Mouse (Mus musculus) thymus, adult 18-20 months (tissue): ENCODE measurements at regions not wholly inside any gene's neighbourhood (a gene's known extent, or its start where the extent isn't known, plus 50 kb on each side); places are given as distances from the start of the nearest gene placed in this dataset.

Experiments
- DNase-seq, 2 experiments: peaks; one replicate each; pipeline ENCODE4 v3.0.0; 2022; ENCODE audit warnings: mixed read lengths in 2 of 2

DNA sequence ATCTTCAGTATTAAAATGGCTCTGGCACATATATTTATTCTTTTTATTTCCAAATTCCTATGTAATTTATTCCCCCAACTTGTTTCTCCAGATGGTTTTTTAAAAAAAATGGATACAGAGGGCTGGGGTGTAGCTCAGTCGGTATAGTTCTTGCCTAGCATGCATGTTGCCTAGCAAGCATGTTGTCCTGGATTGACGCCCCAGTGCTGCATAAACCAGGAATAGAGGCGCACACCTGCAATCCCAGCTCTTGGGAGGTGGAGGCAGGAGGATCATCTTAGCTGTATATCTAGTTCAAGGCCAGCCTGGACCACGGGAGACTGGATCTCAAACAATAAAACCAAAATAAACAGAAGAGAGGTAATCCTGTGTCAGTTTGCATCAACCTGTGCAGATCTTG, 183.5 kb upstream of the Jmjd1c start:
- DNase-seq, result no peak

DNA sequence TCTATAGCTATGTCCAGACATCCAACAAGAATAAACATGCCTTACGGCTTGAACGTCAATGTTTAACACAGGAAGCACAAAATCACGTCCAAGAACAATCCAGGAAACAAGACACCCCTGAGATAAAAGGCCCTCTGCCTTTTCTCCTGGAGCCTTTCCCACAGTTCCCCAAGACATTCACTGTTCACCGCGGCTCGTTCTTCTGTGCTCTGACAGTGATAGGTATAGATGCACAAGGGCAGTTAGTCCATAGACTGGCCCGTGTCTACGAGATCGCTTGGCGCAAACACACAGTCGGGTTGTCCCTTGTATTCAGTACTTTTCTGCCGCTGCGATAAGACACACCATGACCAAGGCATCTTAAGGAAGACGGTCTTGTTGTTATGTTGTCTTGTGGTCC, 182.7 kb upstream of the Jmjd1c start:
- no peak for DNase-seq

DNA sequence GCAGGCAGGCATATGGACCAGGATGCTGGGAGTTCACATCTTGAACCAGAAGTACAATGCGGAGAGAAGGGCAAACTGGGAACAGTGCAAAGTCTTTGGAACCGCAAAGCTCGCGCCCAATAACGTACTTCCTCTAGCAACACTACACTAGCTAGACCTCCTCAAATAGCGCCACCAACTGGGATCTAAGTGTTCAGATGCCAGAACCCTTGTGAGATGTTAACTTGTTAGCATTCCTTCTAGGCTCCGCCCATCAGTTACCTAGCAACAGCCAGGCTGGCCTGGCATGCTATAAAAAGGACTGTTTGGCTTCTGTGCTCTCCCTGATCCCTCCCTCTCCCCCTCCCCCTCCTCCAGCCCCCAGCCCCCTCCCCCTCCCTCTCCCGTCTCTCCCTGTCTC, 182.3 kb upstream of the Jmjd1c start:
- no peak for DNase-seq

DNA sequence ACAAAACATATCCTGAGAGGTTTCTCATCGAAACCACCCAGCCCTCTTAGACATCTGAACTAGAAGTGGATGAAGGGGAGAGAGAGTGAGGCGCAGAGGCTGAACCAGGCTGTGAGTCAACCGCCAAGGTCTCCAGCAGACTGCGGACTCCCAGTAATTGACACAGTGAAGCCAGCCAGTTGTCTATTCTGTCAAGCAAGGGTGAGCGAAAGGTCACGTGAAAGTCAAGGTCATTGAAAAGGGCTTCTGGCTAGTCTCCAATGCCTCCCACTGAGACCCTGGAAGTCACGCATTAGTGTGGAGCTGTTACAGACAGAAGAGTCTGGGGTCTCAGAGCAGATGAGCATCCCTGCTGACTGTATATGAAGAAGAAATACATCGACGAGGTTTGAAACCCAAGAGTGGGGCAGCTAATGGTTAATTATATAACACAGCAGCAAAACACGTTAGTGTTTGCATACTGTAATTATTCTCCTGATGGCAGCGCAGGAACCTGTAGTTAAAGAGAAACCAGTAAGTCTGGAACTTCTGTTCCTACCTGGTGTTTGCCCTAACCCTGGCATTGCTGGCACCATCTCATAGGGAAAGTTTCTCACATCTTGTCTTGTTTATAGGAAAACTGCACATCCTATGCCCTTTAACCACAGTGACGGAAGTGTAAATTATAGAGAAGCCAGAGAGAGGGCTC, 181.5 kb upstream of the Jmjd1c start:
- no peak for DNase-seq

DNA sequence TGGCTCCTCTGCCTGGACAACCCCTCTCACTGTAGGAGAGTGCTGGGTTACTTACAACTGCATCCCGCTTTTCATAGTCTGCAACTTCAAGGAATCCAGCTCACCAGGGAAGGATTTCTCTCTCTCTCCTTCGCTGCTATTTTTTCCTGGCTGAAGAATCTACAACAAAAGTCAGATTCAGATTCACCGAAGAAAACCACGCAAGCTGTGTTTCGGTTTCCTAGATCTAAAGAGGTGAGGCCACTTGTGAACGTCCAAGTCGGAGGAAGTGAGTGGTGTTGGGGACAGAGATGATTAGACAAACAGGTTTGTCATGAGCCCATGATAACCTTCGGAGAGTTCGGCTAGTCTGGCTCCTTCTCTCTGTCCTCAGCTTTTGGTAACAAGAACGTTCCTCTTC, 180.1 kb upstream of the Jmjd1c start:
- no peak for DNase-seq

DNA sequence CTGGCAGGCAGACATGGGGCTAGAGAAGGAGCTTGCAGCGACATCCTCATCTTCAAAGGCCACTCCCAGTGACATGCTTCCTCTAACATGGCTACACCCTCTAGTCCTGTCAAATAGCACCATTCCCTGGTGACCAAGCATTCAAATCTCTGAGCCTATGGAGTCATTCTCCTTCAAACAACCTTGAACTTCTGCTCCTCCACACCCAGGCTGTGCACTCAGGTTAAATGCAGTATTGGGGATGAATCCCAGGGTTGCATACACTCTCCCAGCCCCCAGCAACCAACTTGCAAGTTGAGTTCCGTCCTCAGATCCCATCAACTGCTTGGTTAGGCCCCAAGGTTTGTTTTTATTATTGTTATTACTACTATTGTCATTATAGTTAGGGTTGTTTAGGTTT, 178.2 kb upstream of the Jmjd1c start:
- no peak for DNase-seq

DNA sequence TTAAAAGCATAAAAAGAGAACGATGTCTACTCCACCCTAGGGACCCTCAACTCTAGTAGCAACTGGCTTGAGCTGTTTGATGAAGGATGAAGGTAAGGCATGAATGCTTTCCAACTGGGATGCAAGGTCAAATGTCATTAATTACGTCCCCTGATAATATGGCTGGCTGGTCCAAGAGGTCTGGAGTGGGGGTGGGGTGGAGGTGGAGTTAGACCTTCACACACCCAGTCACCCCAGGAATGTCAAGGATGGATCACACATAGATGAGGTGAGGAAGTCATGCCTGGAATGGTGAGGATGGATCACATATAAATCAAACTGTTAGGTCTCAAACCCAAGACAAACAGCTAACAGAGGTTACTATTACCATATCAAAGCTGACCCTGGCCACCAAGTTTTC, 177.2 kb upstream of the Jmjd1c start:
- no peak for DNase-seq

DNA sequence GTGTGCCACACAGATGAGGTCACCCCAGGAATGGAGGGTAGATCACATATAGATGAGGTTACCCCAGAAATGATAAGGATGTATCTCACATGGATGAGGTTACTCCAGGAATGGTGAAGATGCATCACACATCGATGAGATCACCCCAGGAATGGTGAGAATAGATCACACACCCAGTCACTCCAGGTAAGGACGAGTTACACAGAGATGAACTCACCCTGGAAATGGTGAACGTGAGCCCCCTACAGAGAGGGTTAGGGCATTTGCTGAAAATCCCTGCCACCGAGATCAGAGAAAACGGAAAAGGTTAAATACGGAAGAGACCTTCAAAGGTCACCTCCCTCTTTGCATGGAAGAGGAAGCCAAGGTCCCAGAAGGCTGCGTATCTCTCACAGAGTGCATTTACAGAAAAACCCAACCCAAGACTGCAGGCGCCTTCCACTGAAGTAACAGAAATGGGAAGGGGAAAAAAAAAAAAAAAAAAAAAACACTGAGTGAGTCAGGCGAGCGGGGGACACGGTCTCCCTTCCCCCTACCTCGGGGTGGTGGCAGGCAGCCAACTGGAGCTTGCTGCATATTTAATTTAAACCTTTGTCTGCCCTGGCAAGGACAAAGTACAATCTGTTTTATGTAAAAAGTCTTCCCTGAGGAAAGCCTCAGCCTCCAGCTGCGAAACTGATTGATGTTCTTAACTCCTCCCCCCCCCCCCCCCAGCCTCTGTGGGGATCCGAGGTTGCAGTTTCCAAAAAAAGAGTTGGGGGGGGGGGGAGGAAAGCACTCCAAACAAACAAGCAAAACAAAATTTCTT, 175.8 kb upstream of the Jmjd1c start:
- DNase-seq, result no peak

DNA sequence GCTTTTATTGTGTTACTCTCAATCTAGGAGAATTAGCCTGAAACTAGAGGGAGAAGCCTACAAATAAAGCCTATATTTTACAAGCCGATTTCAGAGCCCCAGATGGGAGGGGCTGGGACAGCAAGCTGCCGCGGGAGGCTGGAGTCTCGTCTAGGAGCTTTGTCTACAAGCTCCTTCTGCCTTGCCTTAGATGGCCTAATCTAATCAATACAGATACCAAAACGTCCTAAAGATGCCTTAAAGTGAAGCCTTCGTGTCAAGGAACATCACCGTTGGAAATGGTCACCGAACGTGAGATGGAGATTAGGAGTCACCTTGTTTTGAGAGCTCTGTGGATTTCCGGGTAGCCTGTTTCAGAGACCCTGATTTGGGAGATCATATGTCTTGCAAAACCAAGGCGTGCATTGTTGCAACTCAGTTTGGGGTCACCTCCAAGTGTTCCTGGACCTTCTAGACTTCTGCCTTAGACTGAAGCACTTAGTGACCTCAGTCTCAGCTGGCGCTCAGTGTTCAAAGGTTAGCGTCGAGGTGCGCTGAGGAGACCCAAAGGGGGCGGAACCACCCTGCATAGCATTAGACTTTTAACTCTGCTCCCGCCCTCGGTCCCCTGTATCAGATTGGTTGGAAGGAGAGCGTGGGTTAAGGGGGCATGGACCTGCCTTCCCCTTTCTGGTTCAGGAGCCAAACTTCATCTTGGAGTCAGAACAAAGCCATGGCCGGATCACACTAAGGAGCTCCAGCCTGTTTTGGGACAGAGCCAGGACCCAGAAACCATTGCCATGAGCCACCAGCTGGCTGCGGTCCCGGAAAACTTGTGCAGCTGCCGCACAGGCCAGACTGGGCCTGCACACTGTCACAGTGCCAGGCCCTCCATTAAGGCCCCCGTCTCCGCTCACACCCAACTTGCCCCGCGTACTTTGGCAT, 174.9 kb upstream of the Jmjd1c start:
- peak in 1 of 2 experiments; percentile 19 for DNase-seq

DNA sequence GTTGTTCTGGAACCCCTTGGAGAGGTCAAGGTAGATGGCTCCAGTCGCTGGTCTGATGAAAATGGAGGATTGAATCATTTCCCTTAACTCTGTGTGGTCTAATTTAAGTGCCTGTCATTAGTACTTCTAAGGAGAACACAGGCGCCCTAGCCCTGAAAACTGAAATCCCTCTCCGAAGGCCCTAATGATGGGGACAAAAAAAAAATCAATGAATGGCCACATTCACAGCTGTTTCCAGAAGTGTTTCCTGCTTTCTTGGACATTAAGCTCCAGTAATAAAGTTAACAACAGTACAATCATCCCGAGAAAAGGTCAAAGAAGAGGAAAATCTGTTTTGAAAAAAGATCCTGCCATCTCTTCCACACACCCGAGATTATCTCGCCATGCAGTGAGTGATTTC, 174.1 kb upstream of the Jmjd1c start:
- no peak for DNase-seq

DNA sequence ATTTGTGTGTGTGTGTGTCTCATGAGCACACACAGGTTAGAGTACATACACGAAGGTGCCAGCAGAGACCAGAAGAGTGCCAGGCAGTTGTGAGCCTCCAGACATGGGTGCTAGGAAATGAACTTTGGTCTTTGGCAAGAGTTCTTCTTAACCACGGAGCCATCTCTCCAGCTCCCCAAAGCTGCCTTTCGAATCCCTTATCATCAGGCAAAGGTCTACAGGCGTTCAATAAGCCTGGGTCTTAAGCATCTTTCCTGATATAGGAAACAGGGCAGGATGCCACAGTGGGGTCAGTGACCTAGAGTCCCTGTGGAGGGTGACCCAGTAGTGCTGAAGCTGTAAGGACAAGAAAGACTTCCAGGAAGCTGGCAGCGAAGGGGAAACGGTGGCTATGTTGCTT, 173.6 kb upstream of the Jmjd1c start:
- no peak for DNase-seq

DNA sequence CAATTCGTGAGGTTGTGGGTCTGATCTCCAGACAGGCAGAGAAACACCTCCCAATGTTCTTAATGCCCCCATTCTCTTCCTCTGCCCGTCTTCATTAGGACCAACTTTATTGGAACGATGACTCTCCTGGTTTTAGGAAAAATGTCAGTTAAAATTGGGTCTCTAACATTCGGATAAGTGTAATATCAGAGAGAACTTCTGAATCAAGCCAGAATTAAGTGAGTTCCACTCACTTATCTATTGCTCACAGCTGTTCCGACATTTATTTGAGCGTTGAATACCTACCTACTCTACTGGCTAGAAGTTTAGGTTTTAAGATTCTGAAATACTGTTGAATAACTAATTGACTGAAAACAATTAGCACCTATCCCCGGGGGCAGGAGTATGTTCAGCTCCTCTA, 172.0 kb upstream of the Jmjd1c start:
- no peak for DNase-seq

DNA sequence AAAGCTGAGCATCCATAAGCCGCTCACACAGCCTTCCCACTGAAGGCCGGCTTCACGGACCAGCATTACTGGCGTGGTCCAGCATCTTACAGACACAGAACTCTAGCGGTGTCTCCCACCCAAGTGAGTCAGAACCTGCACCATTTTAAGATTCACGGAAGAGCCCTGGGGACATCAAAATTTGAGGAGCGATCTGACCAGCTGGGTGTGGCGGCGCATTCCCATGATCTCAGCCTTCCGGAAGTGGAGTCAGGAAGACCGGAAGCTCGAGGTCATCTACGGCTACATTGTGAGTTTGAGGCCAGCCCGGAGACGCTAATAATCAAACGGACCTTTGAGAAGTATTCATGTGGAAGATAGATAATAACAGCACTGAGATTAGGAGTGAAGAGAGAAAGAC, 171.5 kb upstream of the Jmjd1c start:
- DNase-seq, result no peak

DNA sequence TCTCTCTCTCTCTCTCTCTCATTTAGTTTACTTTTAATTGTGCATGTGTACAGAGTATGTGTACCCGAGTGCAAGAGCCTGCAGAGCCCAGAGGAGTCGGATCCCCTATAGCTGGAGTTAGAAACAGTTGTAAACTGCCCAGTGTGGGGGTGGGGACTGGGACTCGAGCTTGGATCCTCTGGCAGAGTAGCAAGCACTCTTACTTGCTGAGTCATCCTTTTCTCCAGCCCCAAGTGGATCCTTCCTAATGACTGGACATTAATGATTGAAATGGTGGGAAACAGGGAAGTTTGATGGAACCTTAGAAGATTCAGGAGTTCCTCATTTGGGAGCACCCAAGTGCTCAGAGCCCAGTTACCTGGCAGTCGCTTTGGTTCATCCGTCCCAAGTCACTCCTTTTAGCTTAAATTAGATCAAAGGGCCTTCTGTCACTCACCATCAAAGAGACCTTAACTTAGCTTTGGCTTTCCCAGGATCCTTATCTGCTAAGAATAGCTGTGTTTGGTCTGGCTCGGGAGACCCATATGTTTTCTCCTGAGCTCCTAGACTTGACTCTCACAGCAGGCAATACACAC, 170.3 kb upstream of the Jmjd1c start:
- no peak for DNase-seq

DNA sequence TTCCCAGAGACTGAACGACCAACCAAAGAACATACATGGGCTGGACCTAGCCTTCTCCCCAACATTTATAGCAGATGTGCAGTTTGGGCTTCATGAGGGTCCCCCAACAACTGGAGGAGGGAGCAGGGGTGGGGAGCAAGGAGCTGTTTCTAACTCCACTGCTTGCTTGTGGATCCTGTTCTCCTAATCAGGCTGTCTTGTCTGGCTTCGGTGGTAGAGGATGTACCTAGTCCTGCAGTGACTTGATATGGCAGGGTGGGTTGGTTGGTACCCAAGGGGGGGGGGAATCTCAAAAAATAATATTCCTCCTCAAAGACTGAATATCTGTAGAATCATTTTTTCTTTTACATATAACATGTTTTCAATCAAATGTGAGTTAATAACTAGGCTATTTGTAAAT, 168.3 kb upstream of the Jmjd1c start:
- no peak for DNase-seq

DNA sequence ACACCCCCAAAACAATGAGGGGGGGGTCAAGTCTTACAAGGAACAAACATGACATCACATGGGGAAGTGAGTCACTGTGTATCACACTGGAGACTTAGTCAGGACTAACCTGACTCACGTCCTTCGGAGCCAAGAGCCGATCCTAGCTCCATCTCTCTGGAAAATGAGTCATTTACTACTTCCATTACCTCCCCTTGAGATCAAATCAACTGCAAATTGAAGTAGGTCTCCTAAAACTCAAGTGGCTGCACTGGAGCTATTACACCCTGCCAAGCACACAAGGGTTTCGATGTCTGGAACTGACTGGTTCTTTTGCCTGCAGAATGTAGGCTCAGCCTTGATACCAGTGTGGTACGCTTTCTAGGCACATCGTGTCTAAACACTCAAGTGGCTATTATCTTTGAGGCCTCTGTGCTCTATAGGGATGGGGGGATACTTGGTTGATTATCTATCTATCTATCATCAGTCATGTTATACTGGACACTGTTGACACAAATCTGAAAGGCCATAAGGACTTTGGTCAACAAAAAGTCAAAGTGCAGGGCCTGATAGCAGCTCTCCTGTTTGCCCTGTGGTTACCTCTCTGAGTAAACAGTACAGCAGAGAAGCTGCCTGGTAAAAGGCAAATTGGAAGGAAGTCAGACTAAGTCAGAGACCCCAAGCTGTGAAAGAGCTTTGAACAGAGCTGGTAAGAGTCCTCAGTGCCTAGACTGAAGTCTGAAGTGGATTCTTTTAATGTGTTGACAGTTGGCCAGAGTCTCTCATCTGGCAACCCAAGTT, 167.5 kb upstream of the Jmjd1c start:
- DNase-seq, result no peak

DNA sequence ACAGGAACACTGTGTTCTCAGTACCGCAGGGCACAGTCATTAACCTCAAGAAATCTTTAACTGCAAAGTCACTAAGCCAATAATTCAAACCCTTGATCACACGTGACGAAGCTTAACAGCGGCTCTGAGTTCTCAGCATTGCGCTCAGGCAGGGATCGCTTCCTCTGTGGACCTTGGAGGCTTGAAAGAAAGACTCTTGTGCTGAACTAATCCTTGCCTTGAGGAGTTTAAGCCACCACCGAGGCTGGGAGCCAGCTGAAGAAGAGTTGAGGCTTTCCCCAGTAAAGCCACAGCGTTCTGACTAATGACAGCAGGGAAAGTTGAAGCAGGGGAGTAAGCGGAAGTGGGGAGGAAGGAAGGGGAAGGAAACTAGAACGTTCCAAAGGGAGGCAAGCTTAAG, 165.4 kb upstream of the Jmjd1c start:
- no peak for DNase-seq

DNA sequence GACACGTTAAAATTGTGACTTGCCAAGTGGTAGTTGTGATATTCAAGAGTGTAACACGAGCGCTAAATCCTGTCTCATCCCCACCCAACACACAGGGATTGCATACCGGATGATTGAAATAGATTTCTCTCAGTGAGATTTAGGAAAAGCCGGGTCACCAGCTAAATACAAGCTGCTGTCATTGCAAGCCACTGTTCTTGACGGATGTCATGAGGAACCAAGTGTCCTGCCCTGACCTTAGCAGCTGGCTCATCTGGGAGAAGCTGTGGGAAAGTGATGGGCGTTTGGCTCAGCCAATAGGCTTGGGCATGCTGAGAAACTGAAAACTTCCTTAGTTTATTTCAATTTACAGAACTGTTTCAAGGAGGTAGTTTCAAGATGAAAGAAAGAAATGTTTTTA, 164.4 kb upstream of the Jmjd1c start:
- no peak for DNase-seq

DNA sequence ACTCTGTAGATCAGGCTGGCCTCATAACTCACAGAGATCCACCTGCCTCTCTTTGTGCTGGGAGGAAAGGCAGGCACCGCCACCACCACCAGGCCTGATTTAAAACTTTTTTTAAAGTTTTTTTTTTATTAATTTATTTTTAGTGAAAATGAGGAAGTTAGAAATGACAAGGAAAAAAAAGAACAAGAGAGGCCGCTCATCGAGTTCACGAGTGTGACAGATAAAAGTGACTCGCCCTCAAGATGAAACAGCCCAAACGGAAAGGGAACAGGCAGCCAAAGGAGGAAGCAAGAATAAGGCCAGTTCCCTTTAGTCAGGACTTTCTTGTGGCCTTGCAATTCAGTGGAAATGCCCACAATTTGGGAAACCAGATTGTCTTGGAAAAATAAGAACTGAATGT, 163.4 kb upstream of the Jmjd1c start:
- no peak for DNase-seq

DNA sequence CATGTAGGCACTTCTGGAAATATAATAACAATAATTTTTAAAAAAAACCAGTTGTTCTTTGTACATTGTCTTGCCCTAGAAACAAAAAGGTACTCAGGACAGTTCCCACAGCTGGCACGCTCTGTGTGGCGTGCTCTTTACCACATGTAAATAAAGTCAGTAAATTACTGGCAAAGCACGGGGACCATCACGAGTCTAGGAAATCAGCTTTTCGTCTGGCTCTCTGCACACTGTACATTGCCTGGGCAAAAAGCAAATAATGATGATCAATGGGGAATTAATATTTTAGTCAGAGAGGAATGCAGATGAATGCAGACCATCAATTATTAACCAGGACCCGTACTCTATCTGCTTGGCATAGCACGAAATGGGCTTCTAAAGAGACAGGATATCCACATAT, 162.2 kb upstream of the Jmjd1c start:
- no peak for DNase-seq

DNA sequence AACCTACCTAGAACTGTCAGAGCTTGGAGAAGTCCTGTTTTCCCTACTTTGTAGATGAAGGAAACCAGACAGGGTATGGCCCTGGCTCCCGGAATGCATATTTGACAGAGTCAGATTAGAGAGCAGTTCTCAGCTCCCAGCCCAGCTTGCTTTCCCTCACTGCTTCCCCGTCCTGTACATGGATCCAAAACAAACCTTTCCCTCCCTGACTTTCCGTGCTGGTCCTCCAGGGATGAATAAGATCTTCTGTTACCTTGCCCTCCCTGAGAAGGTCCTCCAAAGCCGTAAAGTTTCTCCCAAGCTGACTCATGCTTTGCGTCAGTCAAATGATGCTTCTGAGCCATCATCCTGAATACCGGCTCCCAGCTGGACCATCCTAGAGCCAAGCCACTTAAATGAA, 160.2 kb upstream of the Jmjd1c start:
- DNase-seq, result no peak

DNA sequence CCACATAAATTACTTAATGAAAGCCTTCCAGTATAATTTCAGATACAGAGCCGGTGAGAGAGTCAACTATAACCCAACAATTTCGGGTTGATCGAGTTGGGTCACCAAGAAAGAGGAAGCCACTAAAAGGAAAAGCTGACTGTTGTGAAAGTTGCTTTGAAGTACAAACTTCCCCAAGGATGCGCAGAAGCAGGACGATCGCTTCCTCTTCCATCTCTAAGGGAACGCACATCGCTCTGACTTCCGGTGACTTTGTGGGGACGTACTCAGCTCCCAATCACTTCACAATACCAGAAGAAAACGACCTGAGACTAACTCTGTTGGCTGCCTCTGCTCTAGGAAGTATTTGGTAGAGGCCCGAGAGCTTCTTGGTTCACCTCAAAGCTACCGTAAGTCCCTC, 158.8 kb upstream of the Jmjd1c start:
- no peak for DNase-seq
